Mouse (Mus musculus) 3T3-L1 (cell line): ENCODE data around the gene Dnmt3b.

ENCODE experiments used
- DNase-seq: peaks from one replicate; pipeline ENCODE4 v3.0.0-alpha.2; 2015; ENCODE audit warnings: low read depth, low spot score

Gene Dnmt3b

GRCm38 (mm10) chr2:153649298-153650013 lies at the start of gene Dnmt3b:
Gene Dnmt3b (plus strand): TSS chr2:153649450.
- DNase-seq: peak; percentile 37

- peak; percentile 78 for DNase-seq
Observed at GRCm38 (mm10) chr2:153600021-153600666, 49.1 kb upstream of the Dnmt3b start.

GRCm38 (mm10) chr2:153600667-153601648 lies 48.3 kb upstream of the Dnmt3b start:
- DNase-seq: peak; percentile 34

GRCm38 (mm10) chr2:153603724-153604123 lies 45.5 kb upstream of the Dnmt3b start:
- DNase-seq: no peak

GRCm38 (mm10) chr2:153606421-153606820 lies 42.8 kb upstream of the Dnmt3b start:
- no peak for DNase-seq

GRCm38 (mm10) chr2:153607870-153608515 lies 41.3 kb upstream of the Dnmt3b start:
- no peak for DNase-seq

- no peak for DNase-seq
Observed at GRCm38 (mm10) chr2:153609058-153609457, 40.2 kb upstream of the Dnmt3b start.

- peak; percentile 73 for DNase-seq
Observed at GRCm38 (mm10) chr2:153609548-153609947, 39.7 kb upstream of the Dnmt3b start.

- no peak for DNase-seq
Observed at GRCm38 (mm10) chr2:153610426-153611240, 38.6 kb upstream of the Dnmt3b start.

GRCm38 (mm10) chr2:153611241-153611630 lies 38.0 kb upstream of the Dnmt3b start:
- DNase-seq: no peak

- DNase-seq: no peak
Observed at GRCm38 (mm10) chr2:153611743-153612142, 37.5 kb upstream of the Dnmt3b start.

GRCm38 (mm10) chr2:153612594-153613281 lies 36.5 kb upstream of the Dnmt3b start:
- peak; percentile 65 for DNase-seq

- DNase-seq: no peak
Observed at GRCm38 (mm10) chr2:153616893-153617292, 32.4 kb upstream of the Dnmt3b start.

- DNase-seq: no peak
Observed at GRCm38 (mm10) chr2:153618439-153618838, 30.8 kb upstream of the Dnmt3b start.

- no peak for DNase-seq
Observed at GRCm38 (mm10) chr2:153618889-153619288, 30.4 kb upstream of the Dnmt3b start.

- DNase-seq: no peak
Observed at GRCm38 (mm10) chr2:153622449-153622848, 26.8 kb upstream of the Dnmt3b start.

GRCm38 (mm10) chr2:153630950-153631349 lies 18.3 kb upstream of the Dnmt3b start:
- DNase-seq: no peak

GRCm38 (mm10) chr2:153631976-153632870 lies 17.0 kb upstream of the Dnmt3b start, which contains the start of gene Commd7:
Gene Commd7 (minus strand): TSS chr2:153632781.
- DNase-seq: peak; percentile 79

GRCm38 (mm10) chr2:153632871-153633226 lies 16.4 kb upstream of the Dnmt3b start:
- DNase-seq: no peak
